Mouse (Mus musculus): ENCODE results near the gene Vmn1r160.
"Not testable (repeated sequence)": the region's sequence is repeated elsewhere in the genome, so short reads cannot be mapped to it uniquely, and the experiment has no call there.

The Vmn1r160 gene

GRCm38 (mm10) chr7:22870924-22871323, at the start of gene Vmn1r160:
Gene Vmn1r160 (plus strand): TSS chr7:22871224.
- DNase-seq (ENCODE audit: extremely low read depth, low read depth, low spot score) = not testable (repeated sequence)

DNA sequence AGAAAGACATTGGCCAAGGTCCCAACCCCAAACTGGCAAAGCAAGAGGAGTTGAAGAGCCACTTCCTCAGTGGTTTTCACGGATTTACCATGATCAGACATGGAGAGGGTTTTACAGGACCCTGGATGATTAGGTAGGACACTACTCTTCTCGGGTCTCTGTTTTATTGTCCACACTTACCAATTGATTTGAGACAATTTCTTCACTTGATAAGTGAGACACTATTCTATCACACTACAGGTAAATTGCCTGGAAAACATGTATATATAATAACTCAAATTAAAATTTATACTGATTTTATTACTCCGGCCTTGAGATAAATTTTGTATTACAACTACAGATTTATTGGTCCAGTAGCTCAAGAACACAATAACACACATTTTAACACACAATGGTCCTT, 27.5 kb upstream of the Vmn1r160 start, which contains the start of gene Vmn1r159:
Gene Vmn1r159, minus strand, starts transcription at position 101 of the 400 bp plus-strand sequence.
- DNase-seq (ENCODE audit: extremely low read depth, low read depth, low spot score) = not testable (repeated sequence)

All from fat pad, adult 2 months (tissue).